Mouse (Mus musculus): Measurements from ENCODE around the gene Qtrt1.

DNA sequence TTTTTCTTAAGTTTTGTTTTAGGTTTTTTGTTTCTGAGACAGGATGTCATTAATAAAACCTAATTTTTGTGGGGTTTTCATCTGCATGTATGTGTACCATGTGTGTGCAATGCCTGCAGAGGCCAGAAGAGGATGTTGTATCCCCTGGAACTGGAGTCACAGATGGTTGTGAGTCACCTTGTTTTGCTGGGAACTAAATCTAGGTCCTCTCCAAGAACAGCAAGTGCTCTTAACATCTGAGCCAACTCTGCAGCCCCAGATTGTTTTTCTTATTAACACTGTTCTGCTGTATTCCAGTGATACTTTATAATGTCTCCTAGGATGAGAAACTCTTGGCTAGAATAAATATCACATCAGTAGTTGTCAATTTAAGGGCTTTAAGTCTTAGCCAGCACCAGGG, 30.8 kb upstream of the Qtrt1 start:
- TF ChIP-seq CTCF (IDR thresholded peaks at IDR 0.05; ENCODE audit: low read depth, low read length): no peak
- no peak for TF ChIP-seq POLR2A (IDR thresholded peaks at IDR 0.05; ENCODE audit: extremely low read depth, insufficient read depth, low read length)
